Mouse (Mus musculus): Measurements from ENCODE around the gene Patz1.

DNA sequence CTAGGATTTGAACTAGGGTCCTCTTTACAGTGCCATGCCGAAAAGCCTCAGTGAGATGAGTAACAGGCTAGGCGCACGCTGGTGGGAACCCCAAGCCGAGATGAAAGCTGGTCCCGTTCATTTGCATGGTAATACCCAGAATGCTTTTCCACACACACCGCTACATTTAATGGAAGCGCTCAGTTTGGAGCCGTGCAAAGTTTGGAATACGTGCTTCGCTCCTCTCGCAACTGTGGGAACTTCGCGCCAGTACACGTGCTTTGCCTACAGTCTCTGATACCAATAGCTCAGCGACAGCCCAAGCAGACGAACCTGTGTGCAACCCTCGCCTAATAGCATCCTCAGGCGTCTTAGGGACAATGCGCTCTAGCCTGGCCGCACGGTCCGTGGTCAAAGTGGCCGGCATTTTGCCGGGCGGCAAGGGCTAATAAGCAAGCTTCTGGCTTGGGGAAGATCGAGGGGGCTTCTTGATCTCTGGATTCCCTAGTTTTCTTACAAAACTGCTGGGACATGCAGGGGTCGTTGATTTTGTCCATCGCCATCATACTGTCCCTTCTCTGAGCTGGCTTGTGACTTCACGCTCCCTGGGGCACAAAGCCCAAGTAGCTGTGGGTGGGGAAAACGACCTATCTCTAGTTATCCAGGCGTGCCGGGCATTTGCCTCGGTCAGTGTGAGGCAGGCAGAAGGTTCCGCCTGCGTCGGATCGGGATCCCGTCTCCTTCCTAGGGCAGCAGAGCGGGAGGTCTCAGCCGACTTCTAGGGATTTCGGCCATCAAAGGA, at the start of gene Patz1:
- TF ChIP-seq CTCF (IDR thresholded peaks at IDR 0.05; ENCODE audit: borderline replicate concordance, control insufficient read depth, extremely low read depth, insufficient read depth, low read length, poor library complexity) (no peak), POLR2A (IDR thresholded peaks at IDR 0.05; ENCODE audit: control insufficient read depth, extremely low read depth, insufficient read depth, low read length, poor library complexity) (no peak)
